Comparison of ENCODE assay signal across 8 mouse cellular contexts in genomic region chr16:76762619-76763283, GRCm38 (mm10).
DNase-seq lines count a peak whose midpoint lies in the region; ATAC-seq and TF ChIP-seq lines count a peak whose summit lies in the region.

No protein-coding gene starts in this region.

- no peak overlapping the region for H3K4me3 ChIP-seq in lung, adult 2 months (replicated peaks; ENCODE audit: extremely low read depth, low read depth, low read length)
- no peak overlapping the region for H3K4me3 ChIP-seq in kidney, postnatal 0 days (replicated peaks; ENCODE audit: low read depth, low read length)
- no peak overlapping the region for H3K4me3 ChIP-seq in forebrain, embryonic 16.5 days (replicated peaks; ENCODE audit: low read length)

- TF ChIP-seq POLR2A in lung, adult 2 months (IDR thresholded peaks at IDR 0.05; ENCODE audit: borderline replicate concordance, extremely low read depth, low read depth, low read length): no peak

- TF ChIP-seq CTCF in lung, adult 2 months (IDR thresholded peaks at IDR 0.05; ENCODE audit: insufficient read depth, low read length): no peak
- TF ChIP-seq CTCF in kidney, postnatal 0 days (IDR thresholded peaks at IDR 0.05; ENCODE audit: low read depth): no peak

- no peak overlapping the region for H3K9ac ChIP-seq in kidney, postnatal 0 days (ENCODE audit: low read depth, low read length)
- H3K9ac ChIP-seq in forebrain, embryonic 16.5 days (replicated peaks; ENCODE audit: low read depth, low read length): no peak overlapping the region

- no peaks in the 10 kb centered on the region for H3K36me3 ChIP-seq in kidney, postnatal 0 days (ENCODE audit: insufficient read depth, low read length)
- H3K36me3 ChIP-seq in forebrain, embryonic 16.5 days (ENCODE audit: control insufficient read depth, insufficient read depth): no peaks in the 10 kb centered on the region

- no peak overlapping the region for H3K4me2 ChIP-seq in kidney, postnatal 0 days (ENCODE audit: low read length)
- H3K4me2 ChIP-seq in forebrain, embryonic 16.5 days (ENCODE audit: low read length): no peak overlapping the region

- ATAC-seq in kidney, postnatal 0 days (replicated peaks; ENCODE audit: low FRiP score, low read depth): no peak
- ATAC-seq in megakaryocyte progenitor cell, adult 5-6 weeks (replicated peaks; ENCODE audit: poor library complexity): 0 out of 2 replicates have a peak, but pooled peaks have one; percentile 21
- ATAC-seq in forebrain, embryonic 16.5 days: no peak

- intact Hi-C loops in left cerebral cortex, postnatal 25 days (cut with DNase I): loop anchor here (10.0 kb wide), 2 partner anchors 388 to 558 kb away; partner anchors contain the start of gene Nrip1

- H3K4me1 ChIP-seq in lung, adult 2 months (ENCODE audit: control insufficient read depth, insufficient read depth, low read length): peaks cover 6% of the 10 kb centered on the region
- H3K4me1 ChIP-seq in kidney, postnatal 0 days (replicated peaks; ENCODE audit: insufficient read depth, low read length): peaks cover 11% of the 10 kb centered on the region; the same call in 1 of the 2 replicates
- H3K4me1 ChIP-seq in forebrain, embryonic 16.5 days (replicated peaks; ENCODE audit: control insufficient read depth, insufficient read depth, low read length): no peaks in the 10 kb centered on the region

- no peaks in the 10 kb centered on the region for H3K27me3 ChIP-seq in kidney, postnatal 0 days (ENCODE audit: insufficient read depth, low read length)
- H3K27me3 ChIP-seq in forebrain, embryonic 16.5 days (replicated peaks; ENCODE audit: control insufficient read depth, insufficient read depth, low read length): no peaks in the 10 kb centered on the region

- DNase-seq in lung, adult 18-20 months: peak; percentile 40 to 53
- DNase-seq in lung, adult 2 months: no peak
- DNase-seq in adrenal gland, adult 8-10 months: peak; percentile 71
- DNase-seq in kidney, postnatal 0 days (ENCODE audit: low spot score): peak; percentile 57
- no peak for DNase-seq in left cerebral cortex, postnatal 25 days (ENCODE audit: low spot score in 2 of 2)
- no peak for DNase-seq in spleen, postnatal 10 days (ENCODE audit: low spot score in 2 of 2)

- H3K27ac ChIP-seq in kidney, postnatal 0 days: no peak overlapping the region
- H3K27ac ChIP-seq in forebrain, embryonic 16.5 days (ENCODE audit: low read length): no peak overlapping the region

- H3K9me3 ChIP-seq in kidney, postnatal 0 days (replicated peaks; ENCODE audit: low read length): no peaks in the 10 kb centered on the region
- H3K9me3 ChIP-seq in forebrain, embryonic 16.5 days (ENCODE audit: control insufficient read depth, low read length): no peaks in the 10 kb centered on the region

- WGBS in lung, adult 2 months: 18% methylated on average over 8 of the region's 8 CpGs
- 15% methylated on average over 8 of the region's 8 CpGs for WGBS in kidney, postnatal 0 days
- 13% methylated on average over 8 of the region's 8 CpGs for WGBS in forebrain, embryonic 16.5 days

Comparison
In these comparisons a context has a peak if more than half of its experiments do, and no peak if none do; other contexts are left out.
1. DNase-seq: peak in lung, adult 18-20 months (2 of 2), adrenal gland, adult 8-10 months (single experiment) and kidney, postnatal 0 days (single experiment); none in lung, adult 2 months (single experiment), left cerebral cortex, postnatal 25 days (0 of 2) and spleen, postnatal 10 days (0 of 2).